Mouse (Mus musculus): ENCODE results near the gene Slc38a9. TPM values are rescaled to one million over a fixed set of nuclear protein-coding genes. Genes with fewer than 3 reads are reported as not detected.

Slc38a9 gene
- polyA plus RNA-seq, 1 experiment from 2014 or later, result 19.9 TPM

- no peak for ATAC-seq (ENCODE audit: low FRiP score, low read depth)
- Histone ChIP-seq H3K27me3 (no peaks in the 10 kb centered on the region), H3K4me2 (no peak overlapping the region), H3K27ac (replicated peaks) (no peak overlapping the region), H3K4me1 (replicated peaks) (no peaks in the 10 kb centered on the region), H3K9ac (no peak overlapping the region), H3K4me3 (no peak overlapping the region), H3K36me3 (no peaks in the 10 kb centered on the region), H3K9me3 (no peaks in the 10 kb centered on the region)
- 66% methylated on average over 7 of the region's 7 CpGs for WGBS
These were observed 124.8 kb downstream of the Slc38a9 start for GRCm38 (mm10) chr13:112785305-112785704.

GRCm38 (mm10) chr13:112786142-112786541, 125.6 kb downstream of the Slc38a9 start:
- H3K9ac ChIP-seq, result no peak overlapping the region
- H3K36me3 ChIP-seq, result no peaks in the 10 kb centered on the region
- H3K4me1 ChIP-seq (replicated peaks), result no peaks in the 10 kb centered on the region
- H3K4me2 ChIP-seq, result no peak overlapping the region
- no peaks in the 10 kb centered on the region for H3K9me3 ChIP-seq
- 33% methylated on average over 3 of the region's 3 CpGs for WGBS
- H3K4me3 ChIP-seq, result no peak overlapping the region
- ATAC-seq (ENCODE audit: low FRiP score, low read depth), result no peak
- H3K27ac ChIP-seq (replicated peaks), result no peak overlapping the region
- no peaks in the 10 kb centered on the region for H3K27me3 ChIP-seq

- H3K4me2 ChIP-seq, result no peak overlapping the region
- no peak overlapping the region for H3K9ac ChIP-seq
- H3K4me3 ChIP-seq, result no peak overlapping the region
- H3K27ac ChIP-seq (replicated peaks), result no peak overlapping the region
- H3K9me3 ChIP-seq, result no peaks in the 10 kb centered on the region
- no peaks in the 10 kb centered on the region for H3K27me3 ChIP-seq
- H3K4me1 ChIP-seq (replicated peaks), result no peaks in the 10 kb centered on the region
- no peaks in the 10 kb centered on the region for H3K36me3 ChIP-seq
- WGBS, result 81% methylated on average over 10 of the region's 10 CpGs
- ATAC-seq (ENCODE audit: low FRiP score, low read depth), result no peak
These were observed 126.5 kb downstream of the Slc38a9 start for GRCm38 (mm10) chr13:112786942-112787533.

Other genes starting within 250 kb of the Slc38a9 start
- 24.8 and 26.2 TPM in 2 replicates for gene Il6st, start 196.7 kb upstream of the Slc38a9 start, polyA plus RNA-seq (2015; fragmentation: Nextera tagmentation; extraction: Ambion mirVana)
- 0.09 and 0.20 TPM in 2 replicates for gene Il31ra, start 66.4 kb upstream of the Slc38a9 start, polyA plus RNA-seq (2015; fragmentation: Nextera tagmentation; extraction: Ambion mirVana)
- 1.1 and 1.2 TPM in 2 replicates for gene Ddx4, start 8.3 kb upstream of the Slc38a9 start, polyA plus RNA-seq (2015; fragmentation: Nextera tagmentation; extraction: Ambion mirVana)
- gene Plpp1, start 140.0 kb downstream of the Slc38a9 start, polyA plus RNA-seq (2015; fragmentation: Nextera tagmentation; extraction: Ambion mirVana), result 66.6 and 70.9 TPM in 2 replicates